Mouse (Mus musculus): Measurements from ENCODE around the gene Gm3854. TPM values are rescaled to one million over a fixed set of nuclear protein-coding genes. Genes with fewer than 3 reads are reported as not detected.
"Not testable (repeated sequence)": the region's sequence is repeated elsewhere in the genome, so short reads cannot be mapped to it uniquely, and the experiment has no call there.

Gm3854 gene
- polyA plus RNA-seq, 1 experiment from 2014 or later: 8.5 TPM

GRCm38 (mm10) chr7:6363047-6363488 lies 19.5 kb downstream of the Gm3854 start, which contains the start of gene Zfp78:
Gene Zfp78, plus strand, starts transcription at chr7:6363280.
- WGBS: under 1% methylated on average over 23 of the region's 23 CpGs
- H3K4me3 ChIP-seq: peak within 1 kb of the TSS; percentile 44
- ATAC-seq (ENCODE audit: low FRiP score, low read depth): peak; percentile 84
- H3K9me3 ChIP-seq: no peaks in the 10 kb centered on the region
- peak within 1 kb of the TSS; percentile 93 for H3K27ac ChIP-seq (replicated peaks)
- no peaks in the 10 kb centered on the region for H3K27me3 ChIP-seq
- no peaks in the 10 kb centered on the region for H3K36me3 ChIP-seq
- peak within 1 kb of the TSS; percentile 64 for H3K9ac ChIP-seq
- H3K4me1 ChIP-seq (replicated peaks): peaks cover 16% of the 10 kb centered on the region
- peak within 1 kb of the TSS; percentile 58 for H3K4me2 ChIP-seq

GRCm38 (mm10) chr7:6364761-6365160 lies 21.2 kb downstream of the Gm3854 start:
- no peaks in the 10 kb centered on the region for H3K9me3 ChIP-seq
- no peak for ATAC-seq (ENCODE audit: low FRiP score, low read depth)
- peak overlapping the region; percentile 58; the same call in 1 of the 2 replicates for H3K4me2 ChIP-seq
- H3K27me3 ChIP-seq: no peaks in the 10 kb centered on the region
- peaks cover 16% of the 10 kb centered on the region for H3K4me1 ChIP-seq (replicated peaks)
- H3K4me3 ChIP-seq: no peak overlapping the region
- no peak overlapping the region for H3K27ac ChIP-seq (replicated peaks)
- H3K36me3 ChIP-seq: no peaks in the 10 kb centered on the region
- no peak overlapping the region for H3K9ac ChIP-seq
- WGBS: 64% methylated on average over 1 of the region's 1 CpGs

- Histone ChIP-seq H3K27ac (replicated peaks) (no peak overlapping the region), H3K4me2 (no peak overlapping the region), H3K36me3 (no peaks in the 10 kb centered on the region), H3K9me3 (no peaks in the 10 kb centered on the region), H3K4me1 (replicated peaks) (peaks cover 16% of the 10 kb centered on the region), H3K9ac (no peak overlapping the region), H3K4me3 (no peak overlapping the region), H3K27me3 (no peaks in the 10 kb centered on the region)
- WGBS: 91% methylated on average over 5 of the region's 5 CpGs
- ATAC-seq (ENCODE audit: low FRiP score, low read depth): no peak
These were observed 23.6 kb downstream of the Gm3854 start for GRCm38 (mm10) chr7:6367185-6367584.

- H3K9me3 ChIP-seq; H3K9ac ChIP-seq; H3K27me3 ChIP-seq; H3K4me3 ChIP-seq; H3K36me3 ChIP-seq; ATAC-seq (ENCODE audit: low FRiP score, low read depth); H3K4me2 ChIP-seq; H3K27ac ChIP-seq (replicated peaks): not testable (repeated sequence)
- 87% methylated on average over 5 of the region's 5 CpGs for WGBS
- peaks cover 16% of the 10 kb centered on the region for H3K4me1 ChIP-seq (replicated peaks)
These were observed 24.6 kb downstream of the Gm3854 start for GRCm38 (mm10) chr7:6368146-6368545.

- Histone ChIP-seq H3K9ac (no peak overlapping the region), H3K27me3 (no peaks in the 10 kb centered on the region), H3K4me2 (no peak overlapping the region), H3K27ac (replicated peaks) (no peak overlapping the region), H3K4me1 (replicated peaks) (peaks cover 6% of the 10 kb centered on the region), H3K9me3 (no peaks in the 10 kb centered on the region), H3K36me3 (peaks cover 9% of the 10 kb centered on the region; the same call in 1 of the 2 replicates), H3K4me3 (no peak overlapping the region)
- no peak for ATAC-seq (ENCODE audit: low FRiP score, low read depth)
- 81% methylated on average over 3 of the region's 3 CpGs for WGBS
These were observed 25.9 kb downstream of the Gm3854 start for GRCm38 (mm10) chr7:6369460-6369859.

- H3K27me3 ChIP-seq: no peaks in the 10 kb centered on the region
- H3K27ac ChIP-seq (replicated peaks): no peak overlapping the region
- 89% methylated on average over 3 of the region's 3 CpGs for WGBS
- no peaks in the 10 kb centered on the region for H3K4me1 ChIP-seq (replicated peaks)
- no peak overlapping the region for H3K4me3 ChIP-seq
- ATAC-seq (ENCODE audit: low FRiP score, low read depth): no peak
- H3K9me3 ChIP-seq: no peaks in the 10 kb centered on the region
- peaks cover 18% of the 10 kb centered on the region; the same call in 1 of the 2 replicates for H3K36me3 ChIP-seq
- H3K9ac ChIP-seq: no peak overlapping the region
- no peak overlapping the region for H3K4me2 ChIP-seq
These were observed 29.4 kb downstream of the Gm3854 start for GRCm38 (mm10) chr7:6372993-6373392.

- Histone ChIP-seq H3K4me3 (no peak overlapping the region), H3K27me3 (no peaks in the 10 kb centered on the region)
- WGBS: 89% methylated on average over 8 of the region's 8 CpGs
These were observed 34.9 kb downstream of the Gm3854 start for GRCm38 (mm10) chr7:6378441-6378840.

GRCm38 (mm10) chr7:6381431-6381830 lies 37.9 kb downstream of the Gm3854 start:
- Histone ChIP-seq H3K9me3 (no peaks in the 10 kb centered on the region), H3K4me1 (replicated peaks) (peaks cover 19% of the 10 kb centered on the region), H3K4me2 (no peak overlapping the region), H3K27ac (replicated peaks) (no peak overlapping the region), H3K36me3 (peaks cover 9% of the 10 kb centered on the region), H3K27me3 (no peaks in the 10 kb centered on the region), H3K9ac (no peak overlapping the region), H3K4me3 (no peak overlapping the region)
- 87% methylated on average over 2 of the region's 2 CpGs for WGBS
- no peak for ATAC-seq (ENCODE audit: low FRiP score, low read depth)

More at GRCm38 (mm10) chr7:6378441-6378840, 34.9 kb downstream of the Gm3854 start:
- Histone ChIP-seq H3K36me3 (peaks cover 18% of the 10 kb centered on the region), H3K4me2 (no peak overlapping the region), H3K9ac (no peak overlapping the region), H3K9me3 (no peaks in the 10 kb centered on the region), H3K4me1 (replicated peaks) (peaks cover 8% of the 10 kb centered on the region), H3K27ac (replicated peaks) (no peak overlapping the region)
- ATAC-seq (ENCODE audit: low FRiP score, low read depth): no peak

- Histone ChIP-seq H3K27ac (replicated peaks) (peak within 1 kb of the TSS; percentile 45; the same call in 1 of the 2 replicates), H3K9me3 (no peaks in the 10 kb centered on the region), H3K4me1 (replicated peaks) (peaks cover 19% of the 10 kb centered on the region), H3K9ac (peak within 1 kb of the TSS; percentile 68), H3K27me3 (no peaks in the 10 kb centered on the region), H3K4me2 (peak within 1 kb of the TSS; percentile 85), H3K4me3 (peak within 1 kb of the TSS; percentile 69), H3K36me3 (peaks cover 14% of the 10 kb centered on the region)
- under 1% methylated on average over 28 of the region's 28 CpGs for WGBS
- peak; percentile 96 for ATAC-seq (ENCODE audit: low FRiP score, low read depth)
These were observed 39.5 kb downstream of the Gm3854 start, which contains the start of gene Zfp28 for GRCm38 (mm10) chr7:6383044-6383455. Gene Zfp28, plus strand, starts transcription at chr7:6383295.

GRCm38 (mm10) chr7:6384011-6384410 lies 40.5 kb downstream of the Gm3854 start:
- ATAC-seq (ENCODE audit: low FRiP score, low read depth): no peak

GRCm38 (mm10) chr7:6386995-6387394 lies 43.4 kb downstream of the Gm3854 start:
- H3K36me3 ChIP-seq: peaks cover 33% of the 10 kb centered on the region
- no peak for ATAC-seq (ENCODE audit: low FRiP score, low read depth)

More at GRCm38 (mm10) chr7:6384011-6384410, 40.5 kb downstream of the Gm3854 start:
- H3K4me1 ChIP-seq (replicated peaks): peaks cover 19% of the 10 kb centered on the region
- H3K27me3 ChIP-seq: no peaks in the 10 kb centered on the region
- H3K9ac ChIP-seq: no peak overlapping the region
- peaks cover 12% of the 10 kb centered on the region for H3K36me3 ChIP-seq
- H3K9me3 ChIP-seq: no peaks in the 10 kb centered on the region
- peak overlapping the region; percentile 69 for H3K4me3 ChIP-seq
- H3K4me2 ChIP-seq: peak overlapping the region; percentile 85
- no peak overlapping the region for H3K27ac ChIP-seq (replicated peaks)
- WGBS: 70% methylated on average over 8 of the region's 8 CpGs

GRCm38 (mm10) chr7:6388971-6389370 lies 45.4 kb downstream of the Gm3854 start:
- Histone ChIP-seq H3K4me2 (no peak overlapping the region), H3K9ac (no peak overlapping the region), H3K27ac (replicated peaks) (no peak overlapping the region), H3K9me3 (no peaks in the 10 kb centered on the region), H3K36me3 (peaks cover 48% of the 10 kb centered on the region), H3K27me3 (no peaks in the 10 kb centered on the region), H3K4me1 (replicated peaks) (peaks cover 7% of the 10 kb centered on the region), H3K4me3 (no peak overlapping the region)
- ATAC-seq (ENCODE audit: low FRiP score, low read depth): no peak
- WGBS: 87% methylated on average over 5 of the region's 5 CpGs

More at GRCm38 (mm10) chr7:6386995-6387394, 43.4 kb downstream of the Gm3854 start:
- H3K4me1 ChIP-seq (replicated peaks): peaks cover 19% of the 10 kb centered on the region
- H3K4me2 ChIP-seq: no peak overlapping the region
- no peaks in the 10 kb centered on the region for H3K27me3 ChIP-seq
- no peaks in the 10 kb centered on the region for H3K9me3 ChIP-seq
- H3K9ac ChIP-seq: no peak overlapping the region
- no peak overlapping the region for H3K4me3 ChIP-seq
- WGBS: 89% methylated on average over 8 of the region's 8 CpGs
- no peak overlapping the region for H3K27ac ChIP-seq (replicated peaks)

- no peak for ATAC-seq (ENCODE audit: low FRiP score, low read depth)
- H3K4me3 ChIP-seq: no peak overlapping the region
- peaks cover 53% of the 10 kb centered on the region for H3K36me3 ChIP-seq
- no peaks in the 10 kb centered on the region for H3K27me3 ChIP-seq
- H3K27ac ChIP-seq (replicated peaks): no peak overlapping the region
- H3K4me1 ChIP-seq (replicated peaks): peaks cover 3% of the 10 kb centered on the region; the same call in 1 of the 2 replicates
- 76% methylated on average over 5 of the region's 5 CpGs for WGBS
- H3K4me2 ChIP-seq: no peak overlapping the region
- H3K9ac ChIP-seq: no peak overlapping the region
- no peaks in the 10 kb centered on the region for H3K9me3 ChIP-seq
These were observed 45.9 kb downstream of the Gm3854 start for GRCm38 (mm10) chr7:6389449-6389848.
